Mouse (Mus musculus): ENCODE data around the gene Med4.

The Med4 gene

DNA sequence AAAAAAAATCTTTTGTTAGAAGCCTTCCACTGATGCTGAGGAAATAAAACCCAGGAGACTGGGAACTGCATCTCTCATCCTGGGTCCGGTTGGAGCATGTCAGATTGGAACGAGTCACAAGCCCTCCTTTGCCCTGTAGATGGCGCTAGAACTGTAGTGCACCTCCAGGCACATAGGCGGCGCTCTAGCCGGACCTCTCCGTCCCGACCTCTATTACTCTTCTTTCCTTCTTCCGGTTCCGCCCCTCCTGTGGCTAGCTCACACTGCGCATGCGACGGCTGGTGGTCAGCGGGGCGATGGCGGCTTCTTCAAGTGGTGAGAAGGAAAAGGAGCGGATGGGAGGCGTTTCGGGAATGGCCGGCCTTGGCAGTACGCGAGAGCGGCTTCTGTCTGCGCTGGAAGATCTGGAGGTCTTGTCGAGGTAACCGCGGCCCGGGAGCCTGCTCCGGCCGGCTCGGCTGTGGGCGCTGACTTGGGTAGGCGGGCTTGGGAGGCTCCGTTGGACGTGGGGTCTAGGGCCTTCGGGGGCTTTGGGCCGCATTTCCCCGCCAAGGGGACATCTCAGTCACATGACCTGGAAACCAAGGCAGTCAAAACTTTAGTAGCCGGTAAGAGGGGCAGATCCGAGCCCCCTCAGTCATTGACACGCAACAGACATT lies at the start of gene Med4:
Gene Med4, plus strand, starts transcription at position 261 of the 659 bp plus-strand sequence.
- peak; percentile 94 for DNase-seq

- DNase-seq, result no peak
Observed at GRCm38 (mm10) chr14:73460514-73461134, 49.2 kb upstream of the Med4 start.

GRCm38 (mm10) chr14:73462211-73462610 lies 47.6 kb upstream of the Med4 start:
- DNase-seq, result no peak

DNA sequence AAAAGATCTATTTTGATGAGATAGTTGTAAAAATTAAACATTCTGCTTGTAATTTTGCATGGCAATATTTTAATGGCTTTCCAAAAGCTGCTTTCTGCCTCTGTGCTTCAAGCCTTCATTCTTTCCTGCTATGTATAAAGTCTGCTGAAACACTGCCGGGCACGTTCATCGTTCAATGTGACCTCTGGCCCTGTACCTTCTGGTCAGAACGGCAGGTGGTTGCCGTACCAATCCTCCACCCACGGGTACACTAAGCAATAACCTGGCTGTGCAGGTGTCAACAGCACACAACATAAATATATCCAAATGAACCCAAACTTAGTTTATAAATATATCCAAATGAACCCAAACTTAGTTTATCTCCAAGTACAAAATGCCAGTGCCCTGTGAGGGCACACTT lies 42.1 kb upstream of the Med4 start:
- DNase-seq, result peak; percentile 45

GRCm38 (mm10) chr14:73469506-73469905 lies 40.3 kb upstream of the Med4 start:
- peak; percentile 67 for DNase-seq

DNA sequence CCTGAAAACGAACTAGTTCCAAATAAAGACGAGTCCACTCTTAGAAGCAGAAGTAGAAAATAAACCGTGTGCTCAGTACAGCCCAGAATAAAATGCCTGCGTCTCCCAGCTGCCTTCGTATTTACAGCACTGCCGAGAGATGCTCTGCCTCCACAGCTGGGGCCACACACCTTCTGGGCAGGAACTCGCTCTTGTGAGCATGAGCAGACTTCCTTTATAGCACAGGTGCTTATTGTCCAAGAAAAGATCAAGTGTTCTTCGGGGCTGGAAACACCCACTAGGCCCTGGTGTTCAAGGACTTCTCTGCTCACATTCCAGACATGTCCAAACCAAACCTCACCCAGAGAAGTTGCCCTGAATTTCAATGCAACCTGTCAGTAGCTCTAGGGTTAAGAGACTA lies 39.2 kb upstream of the Med4 start:
- DNase-seq, result no peak

DNA sequence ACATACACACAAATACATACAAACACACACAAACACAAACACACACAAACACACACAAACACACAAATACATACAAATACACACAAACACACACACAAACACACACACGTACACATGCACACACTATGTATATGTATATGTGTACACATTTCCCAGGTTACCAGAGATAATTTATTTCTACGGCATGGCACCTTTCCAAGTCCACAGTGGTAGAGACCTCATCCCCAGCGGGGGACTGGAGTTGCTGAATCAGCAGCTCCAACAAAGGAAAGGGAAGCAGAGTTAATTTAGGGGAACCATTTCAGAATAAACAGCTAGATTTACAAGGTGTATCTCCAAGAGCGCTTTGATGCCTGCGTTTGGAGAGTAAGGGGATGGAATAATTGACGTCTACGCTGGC lies 37.6 kb upstream of the Med4 start:
- no peak for DNase-seq

- DNase-seq, result peak; percentile 74
Observed at GRCm38 (mm10) chr14:73473670-73474460, 36.0 kb upstream of the Med4 start.

DNA sequence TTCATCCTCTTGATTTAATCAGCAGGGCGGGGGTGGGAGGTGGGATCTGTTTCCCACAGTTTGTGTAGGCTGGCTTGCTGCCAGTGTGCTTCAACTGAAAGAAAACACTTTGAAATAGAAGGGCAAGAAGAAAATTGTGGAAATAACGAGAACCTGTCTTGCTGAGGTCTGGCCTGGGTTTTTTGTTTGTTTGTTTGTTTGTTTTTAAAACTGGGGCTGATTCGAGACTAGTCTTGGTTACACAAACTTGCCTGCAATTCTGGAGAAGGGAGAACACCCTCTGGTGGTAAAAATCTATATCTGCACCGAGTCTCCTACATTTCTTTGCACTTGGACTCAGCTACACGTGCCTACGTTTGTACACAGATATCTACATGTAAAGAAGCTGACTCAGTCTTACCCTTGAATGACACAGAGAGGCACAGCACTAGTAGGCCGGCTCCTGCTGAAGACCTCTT lies 35.2 kb upstream of the Med4 start:
- peak; percentile 52 for DNase-seq

GRCm38 (mm10) chr14:73475506-73475905 lies 34.3 kb upstream of the Med4 start:
- no peak for DNase-seq

DNA sequence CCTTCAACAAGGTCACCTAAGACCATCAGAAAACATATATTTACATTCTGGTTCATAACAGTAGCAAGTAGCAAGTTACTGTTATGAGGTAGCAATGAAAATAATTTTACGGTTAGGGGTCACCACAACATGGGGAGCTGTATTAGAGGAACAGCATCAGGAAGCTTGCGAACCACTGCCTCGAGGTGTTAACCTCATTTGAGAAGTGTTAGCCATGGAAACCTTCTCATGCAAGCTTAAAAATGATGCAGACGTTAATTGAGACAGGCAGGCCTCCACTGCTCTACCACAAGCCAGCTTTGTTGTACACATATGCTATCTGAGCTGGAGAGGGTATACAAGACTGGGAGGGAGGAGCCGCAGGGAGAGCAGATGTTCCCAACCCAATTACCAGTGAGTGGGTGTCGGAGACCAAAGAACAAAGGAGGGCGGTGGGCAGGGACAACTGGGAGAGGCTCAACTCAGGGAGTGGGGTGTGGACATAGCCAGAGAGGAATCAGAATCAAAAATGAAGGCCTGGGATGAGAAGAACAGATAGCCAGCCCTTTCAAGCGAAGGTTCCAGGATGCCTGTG lies 33.4 kb upstream of the Med4 start:
- no peak for DNase-seq

DNA sequence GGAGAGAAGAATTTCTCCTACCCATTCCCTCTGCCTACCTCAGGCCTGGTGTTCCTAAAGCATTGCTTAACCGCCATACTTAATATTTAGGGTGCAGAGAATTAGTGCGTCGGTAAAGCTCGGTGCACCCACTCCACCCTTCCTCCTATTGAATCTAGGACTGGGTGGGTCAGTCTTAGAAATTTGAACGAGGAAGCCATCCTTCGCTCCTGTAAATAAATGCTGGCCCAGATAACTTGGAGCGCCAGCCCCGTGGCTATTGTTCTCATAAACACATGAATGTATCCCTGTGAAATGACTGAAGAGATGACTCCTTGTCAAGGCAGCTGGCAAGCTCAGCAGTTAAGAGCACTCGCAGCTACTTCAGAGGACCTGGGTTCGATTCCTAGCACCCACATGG lies 32.7 kb upstream of the Med4 start:
- no peak for DNase-seq

DNA sequence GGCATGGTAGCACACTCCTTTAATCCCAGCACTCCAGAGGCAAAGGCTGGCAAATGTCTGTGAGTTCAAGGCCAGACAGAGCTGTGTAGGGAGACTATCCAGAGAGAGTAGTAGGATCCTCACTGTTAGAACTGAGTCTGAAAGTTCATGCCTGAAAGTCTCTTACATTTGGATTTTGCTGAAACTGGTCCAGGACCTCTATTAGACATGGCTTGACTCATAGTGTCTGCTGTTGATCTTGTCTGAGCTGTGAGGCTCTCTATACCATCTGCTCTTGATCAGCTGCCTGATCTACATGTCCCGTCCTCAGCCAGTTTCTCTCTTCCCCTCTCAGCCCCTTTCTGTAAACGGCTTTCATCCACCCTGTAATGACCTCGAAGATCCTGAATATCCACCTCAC lies 31.5 kb upstream of the Med4 start:
- DNase-seq, result no peak

DNA sequence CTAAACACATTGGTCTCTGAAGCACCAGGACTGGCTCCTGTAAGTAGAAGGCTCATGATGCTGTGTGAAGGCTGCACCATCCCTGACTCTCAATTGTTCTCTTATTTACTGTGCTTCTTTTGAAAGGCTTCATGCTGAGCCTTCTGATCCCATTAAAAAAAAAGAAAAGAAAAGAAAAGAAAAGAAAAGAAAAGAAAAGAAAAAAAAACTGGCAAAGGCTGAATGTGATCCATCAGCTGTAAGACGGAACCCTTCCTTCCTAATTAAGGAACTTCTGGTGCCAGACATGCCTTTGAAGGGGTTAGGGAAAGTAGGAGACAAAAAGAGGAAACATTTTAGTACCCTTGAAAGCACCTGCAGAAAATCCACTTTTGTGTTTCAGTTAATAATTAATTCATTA lies 30.1 kb upstream of the Med4 start:
- no peak for DNase-seq

DNA sequence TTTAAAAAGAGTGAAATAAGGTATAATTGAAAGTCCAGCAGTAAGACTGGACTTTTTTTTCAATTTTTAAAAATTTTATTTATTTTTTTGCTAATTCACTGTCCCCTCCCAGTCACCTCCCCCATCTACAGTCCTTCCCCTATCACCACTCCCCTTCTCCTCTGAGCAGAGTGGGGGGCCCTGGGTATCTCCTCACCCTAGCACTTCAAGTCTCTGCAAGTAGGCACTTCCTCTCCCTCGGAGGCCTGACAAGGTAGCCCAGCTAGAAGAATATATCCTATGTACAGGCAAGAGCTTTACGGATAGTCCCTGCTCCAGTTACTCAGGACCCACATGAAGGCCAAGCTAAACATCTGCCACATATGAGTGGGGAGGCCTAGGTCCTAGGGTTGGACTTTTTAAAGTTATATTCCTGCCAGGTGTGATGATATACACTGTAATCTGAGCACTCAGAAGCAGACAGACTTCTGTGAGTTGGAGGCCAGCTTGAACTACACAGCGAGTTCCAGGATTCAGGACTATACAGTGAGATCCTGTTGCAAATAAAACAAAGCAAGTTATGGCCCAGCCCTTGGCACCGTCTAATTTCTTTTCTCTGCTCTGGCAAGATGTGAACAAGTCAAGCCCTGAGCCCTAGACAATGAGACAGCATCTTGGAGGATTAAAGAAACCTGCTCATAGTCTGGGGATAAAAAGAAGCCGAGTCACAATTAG lies 26.2 kb upstream of the Med4 start:
- DNase-seq, result no peak

DNA sequence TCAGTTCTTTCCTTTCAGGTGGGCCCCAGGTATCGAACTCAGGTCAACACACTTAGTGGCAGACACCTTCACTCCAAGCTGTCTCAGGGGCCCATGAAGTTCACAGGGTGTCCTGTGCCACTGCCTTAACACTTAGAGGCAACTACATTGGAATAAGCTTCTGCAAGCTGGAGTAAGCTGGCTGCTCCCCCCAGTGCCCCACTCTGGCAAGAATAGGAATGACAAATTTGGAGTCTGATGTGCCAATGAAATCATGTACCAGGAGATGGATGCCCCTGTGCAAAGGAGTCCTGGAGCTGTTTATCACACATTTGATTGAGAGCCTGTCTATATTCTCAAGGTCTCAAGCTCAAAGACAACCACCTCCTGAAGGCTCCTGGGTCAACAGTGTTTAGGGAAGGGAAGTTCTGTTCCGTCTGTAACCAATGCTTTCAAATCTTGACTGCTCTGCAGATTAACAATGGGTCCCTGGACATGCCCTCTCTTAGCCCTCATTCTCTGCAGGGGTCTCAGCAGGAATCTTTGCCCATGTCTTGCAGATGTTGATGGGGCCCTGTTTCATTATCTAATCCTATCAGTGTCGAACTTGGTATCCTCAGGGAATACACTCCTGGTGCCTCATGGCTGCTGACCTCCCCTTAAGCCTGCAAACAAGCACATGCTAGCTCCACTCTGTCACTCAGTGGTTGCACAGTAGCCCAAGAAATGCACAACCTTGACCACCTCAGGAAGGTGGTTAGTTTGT lies 25.3 kb upstream of the Med4 start:
- no peak for DNase-seq

DNA sequence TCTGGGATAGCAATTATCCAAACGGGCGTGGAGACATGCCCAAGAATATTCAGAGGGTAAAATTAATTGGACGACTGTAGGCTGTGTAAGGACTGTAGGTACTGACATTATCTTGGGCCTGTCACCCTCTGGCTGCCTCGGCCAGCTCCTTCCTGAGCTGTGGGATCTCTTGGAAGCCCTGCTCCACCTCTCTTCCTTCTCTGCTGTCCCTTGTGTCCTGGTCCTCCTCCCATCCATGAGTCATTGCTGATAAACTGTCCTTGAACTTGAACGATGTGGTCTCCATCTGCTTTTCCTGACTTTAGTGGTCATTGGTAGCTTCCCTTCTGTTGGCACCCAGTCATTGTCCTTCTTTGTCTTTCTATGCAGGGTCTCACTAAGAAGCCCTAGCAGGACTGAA lies 23.2 kb upstream of the Med4 start:
- no peak for DNase-seq

GRCm38 (mm10) chr14:73493356-73493755 lies 16.5 kb upstream of the Med4 start:
- DNase-seq, result no peak

GRCm38 (mm10) chr14:73494122-73494521 lies 15.7 kb upstream of the Med4 start:
- no peak for DNase-seq

- no peak for DNase-seq
Observed at GRCm38 (mm10) chr14:73495753-73496152, 14.1 kb upstream of the Med4 start.

- DNase-seq, result no peak
Observed at GRCm38 (mm10) chr14:73501283-73501682, 8.5 kb upstream of the Med4 start.

GRCm38 (mm10) chr14:73501721-73502120 lies 8.1 kb upstream of the Med4 start:
- no peak for DNase-seq

Data from cerebellum, adult 11-12 months (tissue).